Mouse (Mus musculus): ENCODE results near the gene Saa1.

- TF ChIP-seq GATA1 (IDR thresholded peaks at IDR 0.05; ENCODE audit: borderline replicate concordance, low read length) = no peak
- no peak for TF ChIP-seq FLI1 (IDR thresholded peaks at IDR 0.05; ENCODE audit: low read length)
Measured at GRCm38 (mm10) chr7:46761049-46761795, 18.4 kb upstream of the Saa1 start.
